Mouse (Mus musculus) adrenal gland, postnatal 14 days (tissue): ENCODE results near the gene Pfkfb1. TPM values are rescaled to one million over a fixed set of nuclear protein-coding genes. Genes with fewer than 3 reads are reported as not detected.
A peak's percentile ranks its signal among the peaks of the same experiment; 100 is the strongest.

ENCODE experiments used
- DNase-seq: peaks from one replicate; pipeline ENCODE4 v3.0.0; 2021; ENCODE audit warnings: mixed read lengths
- long read RNA-seq, 2 experiments: library from polyadenylated mRNA; stranded (forward); transcript quantifications; one replicate each; pipeline ENCODE4 v2.0.0; 2021
- total RNA-seq: library from RNA; stranded (reverse); gene quantifications from 2 replicates; pipeline ENCODE4 v1.2.3, GENCODE M21; 2021

The Pfkfb1 gene
- 30.5 and 42.7 TPM in 2 replicates for total RNA-seq
- long read RNA-seq, experiment 1, partial matches to known transcripts, result 0 of 9 reads
- long read RNA-seq, experiment 1, other reads (novel, unspliced or antisense), result 6 of 9 reads
- long read RNA-seq, experiment 2, transcript Pfkfb1-201 (14 exons, 1,739 nt), result major isoform, 6 of 16 reads
- long read RNA-seq, experiment 2, partial matches to known transcripts, result 1 of 16 reads
- long read RNA-seq, experiment 2, other reads (novel, unspliced or antisense), result 5 of 16 reads

DNA sequence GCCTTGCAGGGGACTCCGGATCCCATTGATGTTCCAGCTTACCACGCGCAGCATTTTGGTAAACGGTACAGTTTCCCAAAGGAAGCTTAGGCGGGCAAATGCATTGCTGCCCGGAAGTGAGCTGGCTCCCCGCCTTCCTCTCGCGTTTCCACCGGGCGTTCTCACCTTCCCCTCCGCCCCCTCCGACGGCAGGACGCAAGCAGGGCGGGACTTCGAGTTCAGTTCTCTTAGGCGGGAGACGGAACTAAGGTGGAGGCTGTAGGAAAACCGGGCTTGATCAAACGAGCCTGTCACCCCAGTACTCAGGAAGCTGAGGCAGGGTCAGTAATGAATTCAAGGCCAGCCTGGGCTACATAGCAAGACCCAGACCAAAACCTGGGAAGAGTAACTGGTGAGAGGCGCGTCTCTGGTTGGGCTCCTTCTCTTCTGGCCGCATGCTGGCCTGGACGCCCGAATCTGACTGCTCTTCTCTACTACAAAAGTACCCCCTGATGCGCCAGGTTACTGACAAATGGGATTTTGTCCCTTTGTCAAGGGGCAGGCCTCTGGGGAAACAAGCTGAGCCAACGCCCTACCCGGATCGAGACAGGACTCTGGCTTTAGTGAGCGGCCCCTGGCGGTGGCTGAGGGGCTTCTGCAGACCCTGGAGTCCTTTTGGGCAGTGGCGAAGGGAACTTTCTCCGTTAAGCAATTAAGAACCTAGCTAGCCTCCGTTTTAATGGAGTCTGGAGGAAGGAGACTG, at the start of gene Pfkfb1:
Gene Pfkfb1, plus strand, starts transcription at position 207 of the 742 bp plus-strand sequence.
- peak; percentile 91 for DNase-seq

- no peak for DNase-seq
Measured at GRCm38 (mm10) chrX:150540111-150540510, 47.9 kb upstream of the Pfkfb1 start.

- DNase-seq, result no peak
Measured at GRCm38 (mm10) chrX:150541684-150542083, 46.3 kb upstream of the Pfkfb1 start.

DNA sequence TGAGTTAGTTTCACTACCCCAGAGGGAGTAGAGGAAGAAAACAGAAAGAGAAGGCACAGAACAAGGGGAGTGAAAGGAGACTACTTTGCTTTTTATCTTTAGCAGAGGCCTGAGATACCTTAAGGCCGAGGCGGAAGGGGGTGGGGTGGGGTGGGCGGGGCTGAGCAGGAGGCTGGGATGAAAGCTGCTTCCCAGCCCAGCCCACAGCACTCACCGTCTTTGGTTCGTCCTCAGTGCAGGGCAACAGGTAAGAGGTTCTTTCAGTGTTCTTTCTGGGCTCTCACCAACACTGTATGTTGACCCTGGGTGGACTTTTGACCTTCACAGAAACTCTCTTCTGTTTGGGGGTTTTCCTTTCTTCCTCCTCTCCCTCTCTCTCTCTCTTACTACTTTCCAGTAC, 40.8 kb upstream of the Pfkfb1 start, which contains the start of gene Alas2:
Gene Alas2, plus strand, starts transcription at position 137 of the 400 bp plus-strand sequence.
- no peak for DNase-seq

DNA sequence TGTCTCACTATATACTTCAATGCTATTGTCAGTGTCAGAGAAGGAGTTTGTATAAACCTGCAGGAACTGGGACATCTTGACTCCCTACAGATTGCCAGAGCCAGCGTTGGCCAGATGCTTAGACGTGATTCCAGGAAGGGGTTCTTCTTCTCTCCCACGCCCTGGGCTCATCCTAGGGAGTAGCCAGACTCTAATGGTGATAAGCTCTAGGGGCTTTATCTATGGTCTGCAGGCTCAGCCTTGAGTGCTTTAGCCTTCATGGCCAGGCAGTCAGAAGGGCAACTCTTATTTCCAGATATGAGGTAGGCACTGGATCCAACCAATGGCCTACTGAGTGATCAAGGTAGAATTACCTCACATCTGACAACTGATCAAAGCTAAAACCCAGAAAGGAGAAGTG, 38.4 kb upstream of the Pfkfb1 start:
- DNase-seq, result no peak

GRCm38 (mm10) chrX:150551986-150552385, 36.0 kb upstream of the Pfkfb1 start:
- DNase-seq, result no peak

DNA sequence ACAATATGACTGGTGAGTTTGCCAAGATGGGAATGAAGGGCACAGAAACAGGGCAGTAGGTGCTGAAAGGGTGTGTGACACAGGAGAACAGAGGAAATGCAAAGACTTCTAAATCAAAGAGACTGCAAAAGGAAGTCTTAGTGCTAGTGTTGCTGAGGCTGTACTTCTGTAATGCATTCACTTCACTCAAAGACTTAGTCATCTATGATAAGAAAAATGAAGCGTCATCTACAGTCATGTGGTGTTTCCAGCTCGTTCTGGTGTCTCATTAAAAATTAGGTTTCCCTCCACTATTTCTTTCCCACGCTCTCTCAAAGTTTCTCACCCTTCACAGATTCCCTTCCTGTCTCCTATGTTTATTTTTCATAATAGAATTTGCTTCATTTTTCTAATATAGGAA, 34.0 kb upstream of the Pfkfb1 start:
- no peak for DNase-seq

- no peak for DNase-seq
Measured at GRCm38 (mm10) chrX:150564644-150565357, 23.2 kb upstream of the Pfkfb1 start.

DNA sequence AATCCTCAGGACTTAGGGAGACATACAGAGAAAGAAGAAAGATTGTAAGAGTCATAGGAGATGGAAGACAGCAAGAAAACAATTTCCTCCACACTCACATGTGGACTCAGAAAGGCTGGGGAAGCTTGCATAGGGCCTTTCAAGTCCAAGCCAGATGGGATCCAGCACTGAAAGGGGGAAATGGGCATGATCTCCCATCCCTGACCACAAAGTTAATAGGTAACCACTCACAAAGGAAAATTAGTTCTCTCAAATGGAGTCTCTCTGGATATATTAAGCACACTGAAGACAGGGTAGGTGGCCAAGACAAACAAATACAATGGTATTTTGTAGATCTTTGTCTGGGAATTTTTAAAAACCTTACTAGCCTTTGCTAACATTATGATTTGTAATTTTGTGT, 6.1 kb upstream of the Pfkfb1 start:
- DNase-seq, result no peak

DNA sequence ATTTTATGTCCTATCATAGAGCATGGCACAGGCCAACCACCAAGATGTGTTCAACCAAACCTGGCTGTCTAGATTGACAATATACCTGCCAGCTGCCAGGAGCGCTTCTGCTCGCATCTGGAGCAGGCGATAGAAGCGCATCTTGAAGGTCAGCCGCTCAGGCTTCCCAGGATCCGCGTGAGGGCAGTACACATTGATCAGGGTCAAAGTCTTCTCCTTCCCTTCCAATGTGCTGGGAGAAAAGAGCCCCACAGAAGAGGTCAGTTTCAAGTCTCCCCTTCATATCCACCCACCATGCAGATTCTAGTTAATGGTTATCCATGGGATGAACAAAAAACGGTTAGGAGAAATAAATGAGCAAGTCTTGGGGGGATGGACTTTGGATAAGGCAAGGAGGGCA, 2.9 kb upstream of the Pfkfb1 start:
- no peak for DNase-seq

DNA sequence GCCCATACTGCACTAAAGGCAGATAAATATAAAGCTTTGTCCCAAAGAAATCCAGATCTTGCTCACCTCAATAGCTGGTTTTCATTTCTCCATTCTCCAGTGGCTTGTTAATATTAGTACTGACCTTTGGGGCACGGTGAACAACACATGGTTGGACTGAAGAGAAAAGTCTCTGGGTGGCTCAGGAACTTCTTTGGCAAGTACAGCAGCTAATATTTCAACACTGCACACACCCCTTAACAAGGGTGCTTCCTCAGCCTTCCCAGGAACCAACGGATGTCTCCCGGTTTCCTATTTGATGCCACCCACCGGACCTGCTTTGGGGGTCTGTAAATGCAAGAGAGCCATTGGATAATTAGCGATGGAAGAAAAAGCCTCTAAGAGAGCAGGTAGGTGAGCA, 1.7 kb downstream of the Pfkfb1 start, which contains the start of gene Apex2:
Gene Apex2, minus strand, starts transcription at position 173 of the 400 bp plus-strand sequence.
- DNase-seq, result peak; percentile 21

DNA sequence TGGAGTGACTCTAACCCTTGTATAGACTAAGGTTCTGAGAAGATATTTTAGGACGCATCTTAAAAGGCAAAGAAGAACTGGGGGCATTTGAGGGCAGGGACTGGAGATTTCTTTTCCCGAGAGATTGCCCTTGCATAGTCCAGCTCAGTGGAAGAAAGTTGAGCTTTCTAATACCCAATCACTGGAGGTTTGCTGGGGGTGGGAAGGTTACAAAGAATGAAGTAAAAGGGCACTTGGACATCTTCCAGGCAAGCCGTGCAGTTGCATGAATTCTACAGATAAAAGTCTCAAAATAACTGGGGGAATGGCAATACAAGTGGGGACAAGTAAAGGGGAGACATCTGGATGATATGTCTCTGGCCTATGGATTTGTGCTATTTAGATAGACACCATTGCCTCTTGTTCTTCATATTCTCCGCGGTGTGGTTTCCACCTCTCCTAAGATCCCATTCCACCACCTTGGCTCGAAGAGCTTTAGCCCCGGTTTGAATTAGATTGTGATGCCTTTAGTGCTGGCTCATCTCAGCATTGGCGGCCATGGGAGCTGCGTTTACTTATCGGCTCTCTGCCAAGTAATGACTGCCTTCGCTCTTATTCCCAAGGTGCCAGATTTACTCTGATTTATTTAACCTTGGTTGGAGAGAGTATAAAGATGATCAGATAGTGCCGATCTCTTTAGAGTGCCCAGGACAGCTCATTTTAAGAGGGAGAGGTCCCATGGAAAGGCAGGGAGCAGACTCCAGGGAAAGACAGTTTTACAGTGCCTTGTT, 5.4 kb downstream of the Pfkfb1 start:
- DNase-seq, result peak; percentile 38

GRCm38 (mm10) chrX:150594176-150594575, 6.1 kb downstream of the Pfkfb1 start:
- DNase-seq, result no peak

GRCm38 (mm10) chrX:150595016-150595760, 7.2 kb downstream of the Pfkfb1 start:
- DNase-seq, result no peak

DNA sequence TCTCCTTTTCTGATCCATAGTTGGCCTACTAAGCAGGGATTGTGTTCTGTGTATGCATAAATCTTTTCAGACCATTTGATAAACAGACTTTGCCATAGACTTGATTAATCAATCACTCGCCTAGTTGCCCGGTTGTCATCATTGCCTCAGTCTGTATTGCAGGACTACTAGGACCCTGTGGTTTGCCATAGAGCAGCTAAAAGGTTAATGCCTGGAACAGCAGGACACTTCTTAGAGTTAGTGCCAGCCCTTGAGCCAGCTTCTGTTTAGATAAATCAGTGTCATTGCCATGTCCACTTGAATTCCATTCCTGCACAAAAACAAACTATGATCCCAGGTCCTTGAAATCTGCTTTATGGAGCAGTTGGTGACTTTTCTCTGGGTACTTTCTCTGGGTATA, 10.9 kb downstream of the Pfkfb1 start:
- DNase-seq, result peak; percentile 26

GRCm38 (mm10) chrX:150636421-150636820, 48.4 kb downstream of the Pfkfb1 start:
- no peak for DNase-seq

- no peak for DNase-seq
Measured at GRCm38 (mm10) chrX:150656122-150656907, 68.3 kb downstream of the Pfkfb1 start.

DNA sequence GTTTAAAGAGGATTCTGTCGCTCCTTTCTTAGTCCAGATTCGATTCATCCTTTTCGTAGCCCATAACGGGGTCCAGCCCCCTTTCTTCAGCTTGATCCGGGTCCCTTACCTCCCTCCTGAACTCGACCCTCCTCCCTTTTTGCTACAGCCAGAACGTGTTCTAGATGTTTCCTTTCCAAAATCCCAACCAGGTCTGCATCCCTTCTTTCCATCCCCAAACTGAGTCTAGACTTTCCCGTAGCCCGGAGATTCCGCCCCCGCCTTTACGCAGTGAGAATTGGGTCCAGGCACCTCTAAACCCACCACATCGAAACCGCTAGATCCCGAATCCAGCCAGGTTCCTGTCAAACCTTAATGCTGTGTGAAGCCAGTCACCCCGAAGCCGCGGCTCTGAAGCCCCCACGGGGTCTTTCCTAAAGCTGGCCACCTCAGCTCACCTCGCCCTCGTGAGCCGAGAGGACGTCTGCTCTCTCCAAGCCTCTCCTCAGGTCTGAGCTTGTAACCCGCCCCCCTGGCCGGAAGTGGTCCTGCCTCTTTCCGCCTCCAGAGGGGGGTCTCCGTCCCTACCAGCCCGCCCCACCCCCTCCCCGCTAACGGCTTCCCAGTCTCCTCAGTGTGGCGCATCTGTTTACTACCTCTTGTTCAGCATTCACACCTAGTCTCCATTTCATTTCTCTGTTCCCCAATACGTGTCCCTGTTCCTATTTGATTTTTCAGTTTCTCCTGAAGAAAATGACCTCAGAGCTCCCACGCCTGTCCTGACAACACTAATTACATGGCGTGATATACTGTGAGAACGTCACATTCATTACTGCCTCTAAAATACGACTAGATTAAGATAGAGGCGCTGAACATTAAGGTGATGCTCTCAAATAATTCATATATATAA, 69.1 kb downstream of the Pfkfb1 start, which contains the start of gene Tro:
Gene Tro, minus strand, starts transcription at position 676 of the 889 bp plus-strand sequence.
- peak; percentile 26 for DNase-seq

DNA sequence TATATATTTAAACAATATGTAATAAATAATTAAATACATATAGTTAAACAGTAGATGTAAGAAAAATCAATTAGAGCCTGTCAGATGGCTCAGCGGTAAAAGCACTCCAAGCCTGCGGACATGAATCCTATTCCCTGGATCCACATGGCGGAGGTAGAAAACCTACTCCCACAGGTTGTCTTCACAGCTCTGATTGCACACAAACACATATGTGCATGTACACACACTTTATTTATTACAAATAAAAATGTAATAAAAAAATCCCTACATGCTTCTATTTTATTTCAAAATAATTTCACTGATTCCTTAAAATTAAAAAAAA, 69.7 kb downstream of the Pfkfb1 start:
- no peak for DNase-seq

DNA sequence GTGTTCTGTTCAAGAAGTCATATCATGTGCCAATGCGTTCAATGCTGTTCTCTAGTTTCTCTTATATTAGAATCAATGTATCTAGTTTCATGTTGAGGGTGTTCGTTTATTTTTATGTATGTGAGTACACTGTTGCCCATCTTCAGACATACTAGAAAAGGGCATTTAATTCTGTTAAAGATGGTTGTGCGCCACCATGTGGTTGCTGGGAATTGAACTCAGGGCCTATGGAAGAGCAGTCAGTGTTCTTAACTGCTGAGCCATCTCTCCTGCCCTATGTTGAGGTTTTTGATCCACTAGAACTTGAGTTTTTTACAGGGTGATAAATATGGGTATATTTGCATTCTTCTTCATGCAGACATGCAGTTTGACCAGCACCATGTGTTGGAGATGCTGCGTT, 74.8 kb downstream of the Pfkfb1 start:
- no peak for DNase-seq
